Mouse (Mus musculus) cerebellum, adult 18-20 months (tissue): Measurements from ENCODE around the gene 4931400O07Rik.

ENCODE experiments used
- DNase-seq, 2 experiments: peaks; one replicate each; pipeline ENCODE4 v3.0.0; 2021

The 4931400O07Rik gene

DNA sequence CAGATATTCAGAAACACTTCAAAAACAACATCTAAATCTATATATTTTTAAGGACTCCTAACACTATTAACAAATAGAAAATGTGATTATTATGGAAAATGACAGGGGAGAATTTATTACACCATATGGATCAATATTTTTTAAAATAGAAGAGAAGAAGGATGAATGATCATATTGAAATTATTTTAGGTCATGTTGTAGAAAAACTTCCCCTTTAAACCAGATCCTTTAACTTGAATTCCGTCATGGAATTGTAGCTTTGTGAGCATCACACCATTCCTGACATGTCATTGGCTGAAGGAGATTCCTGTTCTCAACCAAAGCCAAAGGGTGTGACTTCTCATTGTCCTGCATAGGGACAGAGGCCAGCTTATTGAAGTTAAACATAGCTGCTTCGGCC is at the start of gene 4931400O07Rik:
Gene 4931400O07Rik (plus strand): TSS at position 301 of the 400 bp plus-strand sequence.
- no peak for DNase-seq
